Mouse (Mus musculus): Measurements from ENCODE around the gene Kank2.

DNA sequence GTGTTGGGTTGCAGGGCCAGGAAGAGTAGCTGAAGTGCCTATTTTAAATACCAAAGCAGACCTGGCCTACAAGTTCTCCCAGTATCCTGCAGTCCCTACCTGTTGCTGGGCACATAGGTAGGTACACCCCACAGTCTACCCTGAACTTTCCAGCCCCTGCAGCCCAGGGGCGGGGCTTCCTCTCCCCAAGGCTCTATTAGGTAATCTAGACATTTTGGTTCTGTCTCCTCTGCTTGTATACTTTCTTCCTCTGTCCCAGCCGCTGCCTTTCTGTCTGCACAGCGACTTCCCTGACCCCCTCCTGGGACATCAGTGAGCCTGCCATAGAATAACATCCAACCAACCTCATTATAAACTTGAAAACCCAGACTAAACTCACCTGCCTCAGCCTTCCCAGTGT lies 48.2 kb downstream of the Kank2 start:
- no peak for TF ChIP-seq CTCF (IDR thresholded peaks at IDR 0.05; ENCODE audit: extremely low read depth, insufficient read length, insufficient replicate concordance, low read depth, low read length)
- TF ChIP-seq POLR2A (IDR thresholded peaks at IDR 0.05; ENCODE audit: low read depth, low read length) = no peak
